Mouse (Mus musculus): Measurements from ENCODE around the gene Reps2. TPM values are rescaled to one million over a fixed set of nuclear protein-coding genes. Genes with fewer than 3 reads are reported as not detected.

The Reps2 gene
- polyA plus RNA-seq (2012; rRNA removed): 3.8 and 6.0 TPM in 2 replicates

- no peak for DNase-seq (ENCODE audit: low read depth)
Measured at GRCm38 (mm10) chrX:162643091-162643788, at the start of gene Reps2. Gene Reps2 (minus strand): TSS chrX:162643649.

GRCm38 (mm10) chrX:162691272-162691671 is 47.8 kb upstream of the Reps2 start:
- DNase-seq (ENCODE audit: low read depth): no peak

- DNase-seq (ENCODE audit: low read depth): no peak
Measured at GRCm38 (mm10) chrX:162685394-162685793, 41.9 kb upstream of the Reps2 start.

- no peak for DNase-seq (ENCODE audit: low read depth)
Measured at GRCm38 (mm10) chrX:162679506-162679905, 36.1 kb upstream of the Reps2 start.

- no peak for DNase-seq (ENCODE audit: low read depth)
Measured at GRCm38 (mm10) chrX:162678820-162679219, 35.4 kb upstream of the Reps2 start.

- no peak for DNase-seq (ENCODE audit: low read depth)
Measured at GRCm38 (mm10) chrX:162666166-162666565, 22.7 kb upstream of the Reps2 start.

GRCm38 (mm10) chrX:162660182-162660581 is 16.7 kb upstream of the Reps2 start:
- no peak for DNase-seq (ENCODE audit: low read depth)

- no peak for DNase-seq (ENCODE audit: low read depth)
Measured at GRCm38 (mm10) chrX:162653518-162653917, 10.1 kb upstream of the Reps2 start.

GRCm38 (mm10) chrX:162652445-162652844 is 9.0 kb upstream of the Reps2 start:
- DNase-seq (ENCODE audit: low read depth): no peak

GRCm38 (mm10) chrX:162651125-162651524 is 7.7 kb upstream of the Reps2 start:
- no peak for DNase-seq (ENCODE audit: low read depth)

- no peak for DNase-seq (ENCODE audit: low read depth)
Measured at GRCm38 (mm10) chrX:162643789-162644092, 292 bp upstream of the Reps2 start.

GRCm38 (mm10) chrX:162642402-162643090 is 903 bp downstream of the Reps2 start:
- DNase-seq (ENCODE audit: low read depth): no peak

- DNase-seq (ENCODE audit: low read depth): no peak
Measured at GRCm38 (mm10) chrX:162641764-162642163, 1.7 kb downstream of the Reps2 start.

- DNase-seq (ENCODE audit: low read depth): no peak
Measured at GRCm38 (mm10) chrX:162635159-162635558, 8.3 kb downstream of the Reps2 start.

- no peak for DNase-seq (ENCODE audit: low read depth)
Measured at GRCm38 (mm10) chrX:162622091-162622437, 21.4 kb downstream of the Reps2 start.

- DNase-seq (ENCODE audit: low read depth): no peak
Measured at GRCm38 (mm10) chrX:162621194-162622090, 22.0 kb downstream of the Reps2 start.

- no peak for DNase-seq (ENCODE audit: low read depth)
Measured at GRCm38 (mm10) chrX:162619705-162620104, 23.7 kb downstream of the Reps2 start.

- no peak for DNase-seq (ENCODE audit: low read depth)
Measured at GRCm38 (mm10) chrX:162618547-162618946, 24.9 kb downstream of the Reps2 start.

- no peak for DNase-seq (ENCODE audit: low read depth)
Measured at GRCm38 (mm10) chrX:162606113-162606512, 37.3 kb downstream of the Reps2 start.

- DNase-seq (ENCODE audit: low read depth): no peak
Measured at GRCm38 (mm10) chrX:162599666-162600065, 43.8 kb downstream of the Reps2 start.

- no peak for DNase-seq (ENCODE audit: low read depth)
Measured at GRCm38 (mm10) chrX:162591005-162591801, 52.2 kb downstream of the Reps2 start.

All from gonadal fat pad, adult 2 months (tissue).